ENCODE assay signal across 26 mouse cellular contexts in genomic region chr1:53741742-53742458, GRCm38 (mm10). TPM values are rescaled to one million over a fixed set of nuclear protein-coding genes. Genes with fewer than 3 reads are reported as not detected.
"Had no signal": no experiment of that assay in that cellular context is flagged by ENCODE, and none has a peak within 500 bp of the region (broad histone marks: within the 10 kb centered on the region; RNA-seq: fewer than 3 reads in every experiment).

No protein-coding gene starts in this region.

- H3K27me3 ChIP-seq: intestine, embryonic 15.5 days; kidney, embryonic 15.5 days; limb, embryonic 12.5 days; limb, embryonic 15.5 days; liver, embryonic 12.5 days; liver, embryonic 15.5 days; megakaryocyte, embryonic 14.5 days; midbrain, embryonic 13.5 days; neural tube, embryonic 12.5 days; neural tube, embryonic 15.5 days had no signal

- H3K36me3 ChIP-seq: intestine, embryonic 15.5 days; kidney, embryonic 15.5 days; limb, embryonic 12.5 days; limb, embryonic 15.5 days; liver, embryonic 12.5 days; liver, embryonic 15.5 days; midbrain, embryonic 10.5 days; midbrain, embryonic 13.5 days; neural tube, embryonic 12.5 days; neural tube, embryonic 15.5 days had no signal

- H3K4me2 ChIP-seq: intestine, embryonic 15.5 days; kidney, embryonic 15.5 days; limb, embryonic 12.5 days; limb, embryonic 15.5 days; liver, embryonic 12.5 days; liver, embryonic 15.5 days; lung, embryonic 14.5 days; midbrain, embryonic 13.5 days; neural tube, embryonic 12.5 days; neural tube, embryonic 15.5 days had no signal

- H3K4me3 ChIP-seq: intestine, embryonic 15.5 days; kidney, embryonic 15.5 days; left cerebral cortex, adult 2 months; limb, embryonic 12.5 days; limb, embryonic 15.5 days; liver, embryonic 12.5 days; liver, embryonic 15.5 days; megakaryocyte, embryonic 14.5 days; midbrain, embryonic 10.5 days; midbrain, embryonic 13.5 days; neural tube, embryonic 12.5 days; neural tube, embryonic 15.5 days had no signal

- H3K9me3 ChIP-seq: intestine, embryonic 15.5 days; kidney, embryonic 15.5 days; limb, embryonic 12.5 days; limb, embryonic 15.5 days; liver, embryonic 12.5 days; liver, embryonic 15.5 days; megakaryocyte, embryonic 14.5 days; midbrain, embryonic 10.5 days; midbrain, embryonic 13.5 days; neural tube, embryonic 12.5 days; neural tube, embryonic 15.5 days had no signal

- H3K9ac ChIP-seq: intestine, embryonic 15.5 days; kidney, embryonic 15.5 days; limb, embryonic 12.5 days; limb, embryonic 15.5 days; liver, embryonic 12.5 days; liver, embryonic 15.5 days; lung, embryonic 14.5 days; midbrain, embryonic 13.5 days; neural tube, embryonic 12.5 days; neural tube, embryonic 15.5 days had no signal

- ATAC-seq: intestine, embryonic 15.5 days; liver, embryonic 12.5 days had no signal

- H3K27ac ChIP-seq: intestine, embryonic 15.5 days; kidney, embryonic 15.5 days; left cerebral cortex, adult 2 months; limb, embryonic 12.5 days; limb, embryonic 15.5 days; liver, embryonic 12.5 days; liver, embryonic 15.5 days; midbrain, embryonic 10.5 days; midbrain, embryonic 13.5 days; neural tube, embryonic 12.5 days; neural tube, embryonic 15.5 days; stomach, postnatal 0 days had no signal

- H3K4me1 ChIP-seq: intestine, embryonic 15.5 days; kidney, embryonic 15.5 days; limb, embryonic 12.5 days; limb, embryonic 15.5 days; liver, embryonic 12.5 days; liver, embryonic 15.5 days; midbrain, embryonic 10.5 days; midbrain, embryonic 13.5 days; neural tube, embryonic 12.5 days; neural tube, embryonic 15.5 days had no signal

- DNase-seq: kidney, adult 11 months; kidney, adult 8-10 months; kidney, postnatal 10 days; layer of hippocampus, postnatal 36 days; left cerebral cortex, postnatal 4 days; lung, embryonic 14.5 days; lung, postnatal 10 days; lung, postnatal 36 days; right cerebral cortex, adult 18-20 months; right cerebral cortex, postnatal 14 days; right cerebral cortex, postnatal 4 days; thymus, adult 2 months; thymus, postnatal 36 days had no signal

RNA-seq across cellular contexts. Expression of gene Dnah7a, which starts 35.3 kb away (rescaled TPM):
- polyA plus RNA-seq: liver, embryonic 12.5 days; liver, embryonic 15.5 days had no signal
